Mouse (Mus musculus): ENCODE results near the gene Ifit2. TPM values are rescaled to one million over a fixed set of nuclear protein-coding genes. Genes with fewer than 3 reads are reported as not detected.
"Not testable (repeated sequence)": the region's sequence is repeated elsewhere in the genome, so short reads cannot be mapped to it uniquely, and the experiment has no call there.

The Ifit2 gene
- polyA plus RNA-seq, 1 experiment from 2014 or later, result 5.2 TPM

DNA sequence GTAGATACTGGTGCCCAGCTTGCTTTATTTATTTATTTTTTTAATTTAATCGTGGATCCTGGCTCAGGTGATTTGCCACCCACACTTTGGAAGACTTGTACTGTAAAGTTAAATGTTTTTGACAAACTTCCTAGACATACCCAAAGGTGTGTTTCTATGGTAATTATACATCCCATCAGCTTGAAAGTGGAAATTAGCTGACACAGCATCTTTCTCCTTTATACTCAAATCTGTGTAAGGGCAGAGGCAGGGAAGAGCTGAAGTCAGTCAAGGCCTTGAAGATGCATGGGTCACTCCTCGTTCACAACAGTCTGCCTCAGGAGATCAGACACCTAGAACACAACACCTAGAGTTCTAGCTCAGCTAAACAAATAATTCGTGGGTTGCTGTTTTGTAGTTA is 59.6 kb downstream of the Ifit2 start:
- not testable (repeated sequence) for H3K27me3 ChIP-seq (ENCODE audit: poor library complexity, severe bottlenecking); H3K36me3 ChIP-seq (replicated peaks); H3K4me1 ChIP-seq; H3K9me3 ChIP-seq; H3K27ac ChIP-seq; DNase-seq (ENCODE audit: extremely low spot score, low spot score); H3K4me3 ChIP-seq
- 83% methylated on average over 3 of the region's 3 CpGs for WGBS

DNA sequence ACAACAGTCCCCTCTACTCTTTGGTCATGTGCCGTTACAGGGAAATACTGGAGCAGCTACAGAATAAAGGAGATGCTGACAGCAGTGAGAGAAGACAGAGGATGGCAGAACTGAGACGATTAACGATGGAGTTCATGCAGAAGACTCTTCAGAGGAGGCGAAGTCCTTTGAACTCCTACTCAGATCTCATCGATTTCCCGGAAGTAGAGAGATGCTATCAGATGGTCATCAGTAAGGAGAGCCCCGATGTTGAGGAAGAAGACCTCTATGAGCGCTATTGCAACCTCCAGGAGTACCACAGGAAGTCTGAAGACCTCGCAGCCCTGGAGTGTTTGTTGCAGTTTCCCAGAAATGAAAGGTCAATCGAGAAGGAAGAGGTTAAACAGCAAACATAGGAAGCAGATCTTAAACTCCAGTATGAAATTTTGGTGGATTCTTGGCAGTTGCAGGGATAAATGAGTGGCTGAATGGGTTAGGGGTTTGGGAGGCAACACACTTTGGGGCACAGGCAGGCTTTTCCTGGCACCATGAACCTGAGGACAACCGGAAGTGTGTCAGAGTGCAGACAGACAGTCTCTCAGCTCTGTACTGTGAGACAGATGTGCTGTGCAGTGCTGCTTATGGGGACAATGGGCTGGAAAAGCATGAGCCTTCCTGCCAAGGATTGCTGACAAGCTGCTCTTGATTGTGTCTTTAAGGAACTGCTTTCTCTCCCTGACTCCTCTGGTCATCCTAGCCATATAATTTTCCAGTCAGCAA is 61.9 kb downstream of the Ifit2 start:
- not testable (repeated sequence) for H3K27me3 ChIP-seq (ENCODE audit: poor library complexity, severe bottlenecking); H3K27ac ChIP-seq; H3K36me3 ChIP-seq (replicated peaks); DNase-seq (ENCODE audit: extremely low spot score, low spot score); H3K9me3 ChIP-seq; H3K4me3 ChIP-seq; H3K4me1 ChIP-seq
- WGBS, result 87% methylated on average over 5 of the region's 11 CpGs

DNA sequence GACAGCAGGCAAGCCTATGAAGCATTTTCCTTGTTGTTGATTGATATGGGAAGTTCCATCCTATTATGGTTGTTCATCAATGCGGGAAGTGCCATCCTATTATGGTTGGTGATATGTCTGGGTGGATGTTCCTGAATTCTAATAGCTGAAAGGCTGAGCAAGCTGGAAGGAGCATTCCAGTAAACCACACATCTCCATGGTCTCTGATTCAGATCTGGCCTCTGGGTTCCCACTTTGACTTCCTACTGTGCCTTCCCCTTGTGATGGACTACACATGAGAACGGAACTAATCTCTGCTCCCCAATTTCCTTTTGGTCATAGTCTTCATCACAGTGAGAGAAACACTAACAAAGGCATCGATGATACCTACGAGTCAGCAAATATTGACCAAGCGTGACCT is 70.4 kb downstream of the Ifit2 start:
- Histone ChIP-seq H3K27ac (no peak overlapping the region), H3K9me3 (no peaks in the 10 kb centered on the region), H3K27me3 (ENCODE audit: poor library complexity, severe bottlenecking) (no peaks in the 10 kb centered on the region), H3K4me3 (no peak overlapping the region), H3K4me1 (no peaks in the 10 kb centered on the region), H3K36me3 (replicated peaks) (no peaks in the 10 kb centered on the region)
- no peak for DNase-seq (ENCODE audit: extremely low spot score, low spot score)
- WGBS, result 97% methylated on average over 5 of the region's 5 CpGs

DNA sequence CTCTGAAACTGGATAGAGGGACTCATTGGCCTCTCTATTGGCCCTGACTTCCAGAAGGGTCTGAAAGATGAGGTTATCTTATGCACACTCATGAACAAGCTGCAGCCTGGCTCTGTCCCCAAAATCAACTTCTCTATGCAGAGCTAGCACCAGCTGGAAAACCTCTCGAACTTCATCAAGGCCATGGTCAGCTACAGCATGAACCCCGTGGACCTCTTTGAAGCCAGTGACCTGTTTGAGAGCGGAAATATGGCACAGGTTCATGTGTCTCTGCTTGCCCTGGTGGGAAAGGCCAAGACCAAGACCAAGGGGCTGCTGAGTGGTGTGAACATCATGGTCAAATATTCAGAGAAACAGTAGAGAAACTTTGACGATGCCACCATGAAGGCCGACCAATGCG is 73.3 kb downstream of the Ifit2 start:
- H3K36me3 ChIP-seq (replicated peaks), result no peaks in the 10 kb centered on the region
- WGBS, result 98% methylated on average over 6 of the region's 6 CpGs
- H3K4me1 ChIP-seq, result no peaks in the 10 kb centered on the region
- H3K27me3 ChIP-seq (ENCODE audit: poor library complexity, severe bottlenecking), result no peaks in the 10 kb centered on the region
- H3K9me3 ChIP-seq, result no peaks in the 10 kb centered on the region
- no peak overlapping the region for H3K27ac ChIP-seq
- no peak for DNase-seq (ENCODE audit: extremely low spot score, low spot score)
- no peak overlapping the region for H3K4me3 ChIP-seq

DNA sequence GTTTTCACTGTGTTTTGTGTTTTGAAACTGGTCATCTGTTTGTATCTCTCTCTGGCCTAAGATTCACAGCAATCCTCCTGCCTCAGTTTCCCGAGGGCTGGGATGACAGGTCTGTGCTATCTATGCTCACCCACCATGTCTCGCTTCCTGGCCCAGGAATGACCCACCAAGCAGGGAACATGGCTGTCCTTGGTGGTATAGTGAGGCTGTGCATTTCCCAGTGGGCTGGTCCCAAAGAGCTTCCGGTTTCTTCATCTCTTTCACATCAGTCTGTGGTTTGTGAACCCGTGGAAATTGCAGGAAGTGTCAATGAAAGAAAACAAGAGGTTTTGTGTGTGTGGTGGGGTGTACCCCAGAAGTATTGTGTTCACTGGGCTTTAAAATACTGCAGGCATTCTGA is 74.2 kb downstream of the Ifit2 start:
- Histone ChIP-seq H3K36me3 (replicated peaks) (no peaks in the 10 kb centered on the region), H3K9me3 (no peaks in the 10 kb centered on the region), H3K27ac (no peak overlapping the region), H3K27me3 (ENCODE audit: poor library complexity, severe bottlenecking) (no peaks in the 10 kb centered on the region), H3K4me3 (no peak overlapping the region), H3K4me1 (no peaks in the 10 kb centered on the region)
- DNase-seq (ENCODE audit: extremely low spot score, low spot score), result no peak
- WGBS, result 85% methylated on average over 4 of the region's 4 CpGs

Other genes starting within 250 kb of the Ifit2 start
- 0.20 and 0.37 TPM in 2 replicates for gene Ch25h, start 75.5 kb upstream of the Ifit2 start, polyA plus RNA-seq (2016; fragmentation: Nextera tagmentation; extraction: Ambion mirVana)
- 15.8 and 16.2 TPM in 2 replicates for gene Lipa, start 23.2 kb upstream of the Ifit2 start, polyA plus RNA-seq (2016; fragmentation: Nextera tagmentation; extraction: Ambion mirVana)
- gene Ifit3, start 32.8 kb downstream of the Ifit2 start, polyA plus RNA-seq (2016; fragmentation: Nextera tagmentation; extraction: Ambion mirVana), result 0.12 and 0.15 TPM in 2 replicates
- 0.09 TPM in 1 of 2 replicates, not detected in the other for gene Ifit1bl1, start 51.3 kb downstream of the Ifit2 start, polyA plus RNA-seq (2016; fragmentation: Nextera tagmentation; extraction: Ambion mirVana)
- gene Ifit3b, start 57.3 kb downstream of the Ifit2 start, polyA plus RNA-seq (2016; fragmentation: Nextera tagmentation; extraction: Ambion mirVana), result not detected in 2 replicates
- not detected in 2 replicates for gene Ifit1bl2, start 90.0 kb downstream of the Ifit2 start, polyA plus RNA-seq (2016; fragmentation: Nextera tagmentation; extraction: Ambion mirVana)
- gene Ifit1, start 90.2 kb downstream of the Ifit2 start, polyA plus RNA-seq (2016; fragmentation: Nextera tagmentation; extraction: Ambion mirVana), result 0.11 TPM in 1 of 2 replicates, not detected in the other
- gene Slc16a12, start 196.6 kb downstream of the Ifit2 start, polyA plus RNA-seq (2016; fragmentation: Nextera tagmentation; extraction: Ambion mirVana), result 0.21 and 0.40 TPM in 2 replicates

Data from forebrain, embryonic 10.5 days (tissue).